ENCODE assay signal across 13 mouse cellular contexts in genomic region chr12:35957235-35957634, GRCm38 (mm10). TPM values are rescaled to one million over a fixed set of nuclear protein-coding genes. Genes with fewer than 3 reads are reported as not detected.
A peak's percentile ranks its signal among the peaks of the same experiment; 100 is the strongest.
DNase-seq lines count a peak whose midpoint lies in the region; ATAC-seq and TF ChIP-seq lines count a peak whose summit lies in the region.
"Had no signal": no experiment of that assay in that cellular context is flagged by ENCODE, and none has a peak within 500 bp of the region (broad histone marks: within the 10 kb centered on the region; RNA-seq: fewer than 3 reads in every experiment).

No protein-coding gene starts in this region.

- H3K27me3 ChIP-seq in hindbrain, postnatal 0 days (ENCODE audit: insufficient read depth, low read length), result no peaks in the 10 kb centered on the region
- H3K27me3 ChIP-seq in hindbrain, embryonic 14.5 days (ENCODE audit: control insufficient read depth, insufficient read depth, low read length), result no peaks in the 10 kb centered on the region
- no peaks in the 10 kb centered on the region for H3K27me3 ChIP-seq in neural tube, embryonic 15.5 days (replicated peaks)
- H3K27me3 ChIP-seq: hindbrain, embryonic 12.5 days; lung, embryonic 15.5 days had no signal

- ATAC-seq in hindbrain, postnatal 0 days, result no peak
- no peak for ATAC-seq in hindbrain, embryonic 14.5 days (ENCODE audit: low FRiP score)
- ATAC-seq in common myeloid progenitor, adult 5-6 weeks (replicated peaks; ENCODE audit: low read depth, poor library complexity, severe bottlenecking), result peak; percentile 93
- ATAC-seq in neural tube, embryonic 15.5 days (ENCODE audit: low FRiP score), result no peak

- peak; percentile 45 for TF ChIP-seq CTCF in hindbrain, postnatal 0 days (IDR thresholded peaks at IDR 0.05; ENCODE audit: low read depth)

- H3K36me3 ChIP-seq in hindbrain, postnatal 0 days (ENCODE audit: insufficient read depth, low read length), result no peaks in the 10 kb centered on the region
- H3K36me3 ChIP-seq in hindbrain, embryonic 14.5 days (replicated peaks; ENCODE audit: control insufficient read depth, insufficient read depth), result no peaks in the 10 kb centered on the region
- H3K36me3 ChIP-seq in neural tube, embryonic 15.5 days, result no peaks in the 10 kb centered on the region
- H3K36me3 ChIP-seq: hindbrain, embryonic 12.5 days; lung, embryonic 15.5 days had no signal

- H3K9ac ChIP-seq in hindbrain, postnatal 0 days (replicated peaks; ENCODE audit: low read length), result no peak overlapping the region
- no peak overlapping the region for H3K9ac ChIP-seq in hindbrain, embryonic 14.5 days
- H3K9ac ChIP-seq in neural tube, embryonic 15.5 days (replicated peaks), result no peak overlapping the region
- H3K9ac ChIP-seq: hindbrain, embryonic 12.5 days; lung, embryonic 15.5 days had no signal

- H3K4me2 ChIP-seq in hindbrain, postnatal 0 days (ENCODE audit: low read depth, low read length), result no peak overlapping the region
- no peak overlapping the region for H3K4me2 ChIP-seq in hindbrain, embryonic 14.5 days (replicated peaks)
- H3K4me2 ChIP-seq in neural tube, embryonic 15.5 days, result no peak overlapping the region
- H3K4me2 ChIP-seq: hindbrain, embryonic 12.5 days; lung, embryonic 15.5 days had no signal

- H3K4me3 ChIP-seq in hindbrain, postnatal 0 days (ENCODE audit: low read length), result no peak overlapping the region
- no peak overlapping the region for H3K4me3 ChIP-seq in hindbrain, embryonic 14.5 days (replicated peaks; ENCODE audit: low read length)
- H3K4me3 ChIP-seq in neural tube, embryonic 15.5 days (replicated peaks), result no peak overlapping the region
- H3K4me3 ChIP-seq: hindbrain, embryonic 12.5 days; lung, embryonic 15.5 days had no signal

- H3K27ac ChIP-seq in hindbrain, postnatal 0 days, result no peak overlapping the region
- H3K27ac ChIP-seq in hindbrain, embryonic 14.5 days, result no peak overlapping the region
- no peak overlapping the region for H3K27ac ChIP-seq in neural tube, embryonic 15.5 days (replicated peaks)
- H3K27ac ChIP-seq: hindbrain, embryonic 12.5 days; lung, embryonic 15.5 days had no signal

- no peaks in the 10 kb centered on the region for H3K9me3 ChIP-seq in hindbrain, postnatal 0 days (ENCODE audit: low read length)
- no peaks in the 10 kb centered on the region for H3K9me3 ChIP-seq in hindbrain, embryonic 14.5 days (ENCODE audit: control insufficient read depth, low read length)
- H3K9me3 ChIP-seq in neural tube, embryonic 15.5 days (replicated peaks), result no peaks in the 10 kb centered on the region
- H3K9me3 ChIP-seq: hindbrain, embryonic 12.5 days; lung, embryonic 15.5 days had no signal

- DNase-seq in hindbrain, postnatal 0 days (ENCODE audit: low spot score), result peak; percentile 9
- DNase-seq in hindbrain, embryonic 14.5 days (ENCODE audit: low spot score), result no peak
- DNase-seq in thymus, postnatal 4 days, result peak; percentile 8
- no peak for DNase-seq in thymus, adult 18-20 months
- no peak for DNase-seq in MN1 (ENCODE audit: low spot score)
- no peak for DNase-seq in cerebellum, adult 11-12 months
- DNase-seq: cerebellum, postnatal 36 days; layer of hippocampus, postnatal 36 days had no signal

- WGBS in hindbrain, postnatal 0 days, result 86% methylated on average over 2 of the region's 2 CpGs
- WGBS in hindbrain, embryonic 14.5 days, result 80% methylated on average over 2 of the region's 2 CpGs
- WGBS in neural tube, embryonic 15.5 days, result 88% methylated on average over 2 of the region's 2 CpGs

- no peaks in the 10 kb centered on the region for H3K4me1 ChIP-seq in hindbrain, postnatal 0 days (ENCODE audit: insufficient read depth, low read length)
- H3K4me1 ChIP-seq in hindbrain, embryonic 14.5 days (replicated peaks; ENCODE audit: control insufficient read depth, insufficient read depth, low read length), result no peaks in the 10 kb centered on the region
- H3K4me1 ChIP-seq in neural tube, embryonic 15.5 days, result no peaks in the 10 kb centered on the region
- H3K4me1 ChIP-seq: hindbrain, embryonic 12.5 days; lung, embryonic 15.5 days had no signal

RNA-seq across cellular contexts. Expression of gene Agr3, which starts 31.8 kb away (rescaled TPM):
- total RNA-seq in hindbrain, postnatal 0 days (2014; rRNA removed), result 1.6 TPM in 1 of 2 replicates, not detected in the other
- 0.24 and 0.67 TPM in 2 replicates for polyA plus RNA-seq in hindbrain, postnatal 0 days (2015; fragmentation: Nextera tagmentation; extraction: Ambion mirVana)
- polyA plus RNA-seq in hindbrain, embryonic 14.5 days (2014; fragmentation: Nextera tagmentation; extraction: Ambion mirVana), result 0.90 TPM in 1 of 2 replicates, not detected in the other
- total RNA-seq in common myeloid progenitor, adult 5-6 weeks (2017), result not detected in 2 replicates
- polyA plus RNA-seq in neural tube, embryonic 15.5 days (2015; fragmentation: Nextera tagmentation; extraction: Ambion mirVana), result 0.32 and 0.38 TPM in 2 replicates
- total RNA-seq: layer of hippocampus, postnatal 36 days had no signal
- polyA plus RNA-seq: hindbrain, embryonic 12.5 days had no signal

RNA-seq across cellular contexts. Expression of gene Agr2, which starts 35.5 kb away (rescaled TPM):
- total RNA-seq in hindbrain, postnatal 0 days (2014; rRNA removed), result not detected in 2 replicates
- 0.25 TPM in 1 of 2 replicates, not detected in the other for polyA plus RNA-seq in hindbrain, postnatal 0 days (2015; fragmentation: Nextera tagmentation; extraction: Ambion mirVana)
- not detected in 2 replicates for polyA plus RNA-seq in hindbrain, embryonic 14.5 days (2014; fragmentation: Nextera tagmentation; extraction: Ambion mirVana)
- not detected in 2 replicates for total RNA-seq in common myeloid progenitor, adult 5-6 weeks (2017)
- 6.1 TPM in 1 of 2 replicates, not detected in the other for polyA plus RNA-seq in neural tube, embryonic 15.5 days (2015; fragmentation: Nextera tagmentation; extraction: Ambion mirVana)
- total RNA-seq: layer of hippocampus, postnatal 36 days had no signal
- polyA plus RNA-seq: neural tube, embryonic 14.5 days had no signal

Comparison
In these comparisons a context has a peak if more than half of its experiments do, and no peak if none do; other contexts are left out.
1. DNase-seq: peak in hindbrain, postnatal 0 days (single experiment) and thymus, postnatal 4 days (single experiment); none in hindbrain, embryonic 14.5 days (single experiment), thymus, adult 18-20 months (0 of 2), MN1 (single experiment) and cerebellum, adult 11-12 months (single experiment).